Mouse (Mus musculus) small intestine, adult 2 months (tissue): ENCODE data around the gene Tuba1b. TPM values are rescaled to one million over a fixed set of nuclear protein-coding genes. Genes with fewer than 3 reads are reported as not detected.
"Not testable (repeated sequence)": the region's sequence is repeated elsewhere in the genome, so short reads cannot be mapped to it uniquely, and the experiment has no call there.

Experiments used
- H3K27ac ChIP-seq: fragments of 200-500 bp; 2 replicates; pipeline ENCODE4 v1.5.1; 2012; ENCODE audit warnings: low read depth, low read length, control low read depth, inconsistent platforms; ENCODE audit not compliant: insufficient read depth
- H3K27me3 ChIP-seq: fragments of 200-500 bp; 2 replicates; pipeline ENCODE4 v1.6.1; 2012; ENCODE audit warnings: mild to moderate bottlenecking, moderate library complexity, low read length, inconsistent platforms; ENCODE audit not compliant: control insufficient read depth, insufficient read depth
- H3K36me3 ChIP-seq: fragments of 200-500 bp; 2 replicates; pipeline ENCODE4 v1.6.1; 2012; ENCODE audit warnings: mild to moderate bottlenecking, low read length, control low read depth, inconsistent platforms; ENCODE audit not compliant: control insufficient read depth, insufficient read depth
- H3K4me1 ChIP-seq: fragments of 200-500 bp; 2 replicates; pipeline ENCODE4 v1.6.1; 2012; ENCODE audit warnings: low read length, inconsistent platforms, mixed read lengths; ENCODE audit not compliant: control insufficient read depth, insufficient read depth, insufficient read length
- H3K4me3 ChIP-seq: fragments of 200-500 bp; 2 replicates; pipeline ENCODE4 v1.5.1; 2012; ENCODE audit warnings: low read depth, mild to moderate bottlenecking, control low read depth, inconsistent platforms, low read length, moderate library complexity
- CTCF ChIP-seq: fragments of 200-500 bp; IDR thresholded peaks from 2 replicates; pipeline ENCODE4 v1.5.1; 2012; ENCODE audit warnings: low read depth, mild to moderate bottlenecking, control low read depth, inconsistent platforms, low read length, moderate library complexity, mixed read lengths; ENCODE audit not compliant: insufficient replicate concordance, insufficient read length; ENCODE audit errors: extremely low read depth
- POLR2A ChIP-seq: fragments of 200-500 bp; IDR thresholded peaks from 2 replicates; pipeline ENCODE4 v1.6.1; 2012; ENCODE audit warnings: low read depth, mild to moderate bottlenecking, control low read depth, inconsistent platforms, low read length, moderate library complexity
- WGBS: fragments of 180-500 bp; shearing (Covaris S2); methylation state at CpG from one replicate; pipeline ENCODE4 v1.1.7; 2018; 5-methylcytosine and 5-hydroxymethylcytosine counted together
- polyA plus RNA-seq: library from polyadenylated mRNA; depleted of rRNA; stranded (reverse); fragments of >200 nt; gene quantifications from 2 replicates; pipeline ENCODE4 v1.2.3, GENCODE M21; 2012

Tuba1b gene
- polyA plus RNA-seq, 1 experiment = 523 TPM

DNA sequence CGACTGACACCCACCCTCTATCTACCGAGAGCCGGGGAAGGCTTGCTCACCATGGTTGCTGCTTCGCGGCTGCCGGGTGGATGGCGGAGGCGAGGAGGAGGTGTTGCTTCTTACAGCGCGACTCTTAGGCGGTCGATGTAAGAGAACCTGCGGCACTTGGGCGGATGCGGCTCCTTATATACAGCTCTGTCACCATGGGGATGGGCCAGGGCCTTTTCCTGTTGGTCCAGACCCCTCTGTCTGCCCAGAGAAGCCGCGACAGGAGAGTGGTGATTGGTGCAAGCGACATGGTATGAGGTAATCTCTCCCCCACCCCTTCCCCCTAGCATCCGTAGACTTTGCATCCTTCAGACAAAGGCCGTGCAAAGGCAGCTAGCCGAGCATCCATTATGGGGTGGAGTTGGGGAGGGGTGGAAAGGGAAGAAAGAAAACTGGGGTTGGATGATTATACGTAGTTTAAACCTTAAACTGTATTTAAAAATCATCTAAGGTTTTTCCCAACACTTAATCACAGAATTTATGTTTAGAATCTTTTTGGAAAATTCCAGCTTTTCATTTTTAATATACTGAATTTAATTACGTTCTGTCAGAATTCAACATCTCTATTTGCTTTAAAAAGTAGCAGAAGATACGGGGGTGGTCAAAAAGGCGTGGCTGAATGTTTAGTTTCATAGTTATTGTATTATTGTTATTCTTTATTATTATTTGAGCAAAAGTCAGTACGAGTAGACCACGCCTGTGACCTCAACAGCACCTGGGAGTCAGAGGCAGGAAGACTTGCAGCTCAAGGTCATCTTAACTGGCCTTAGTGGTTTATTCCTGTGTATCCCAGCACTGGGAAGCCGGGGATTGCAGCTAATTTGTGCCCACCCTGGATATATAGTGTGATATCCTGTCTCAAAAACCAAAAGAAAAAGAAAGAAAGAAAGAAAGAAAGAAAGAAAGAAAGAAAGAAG is 19.3 kb upstream of the Tuba1b start, which contains the start of the genes Gm49450 and Tuba1a:
TSS of gene Gm49450 (minus strand) at position 151 of the 956 bp plus-strand sequence.
TSS of gene Tuba1a (minus strand) at position 303 of the 956 bp plus-strand sequence.
- no peak for TF ChIP-seq CTCF
- peak; percentile 80 for TF ChIP-seq POLR2A
- WGBS = 5% methylated on average over 28 of the region's 28 CpGs
- 0 out of 2 replicates have a peak, but pooled peaks cover 2% of the 10 kb centered on the region for H3K4me1 ChIP-seq
- H3K27me3 ChIP-seq = no peaks in the 10 kb centered on the region
- peak within 1 kb of the TSS; percentile 75 for H3K27ac ChIP-seq
- H3K4me3 ChIP-seq = peak within 1 kb of the TSS; percentile 66
- H3K36me3 ChIP-seq = no peaks in the 10 kb centered on the region

DNA sequence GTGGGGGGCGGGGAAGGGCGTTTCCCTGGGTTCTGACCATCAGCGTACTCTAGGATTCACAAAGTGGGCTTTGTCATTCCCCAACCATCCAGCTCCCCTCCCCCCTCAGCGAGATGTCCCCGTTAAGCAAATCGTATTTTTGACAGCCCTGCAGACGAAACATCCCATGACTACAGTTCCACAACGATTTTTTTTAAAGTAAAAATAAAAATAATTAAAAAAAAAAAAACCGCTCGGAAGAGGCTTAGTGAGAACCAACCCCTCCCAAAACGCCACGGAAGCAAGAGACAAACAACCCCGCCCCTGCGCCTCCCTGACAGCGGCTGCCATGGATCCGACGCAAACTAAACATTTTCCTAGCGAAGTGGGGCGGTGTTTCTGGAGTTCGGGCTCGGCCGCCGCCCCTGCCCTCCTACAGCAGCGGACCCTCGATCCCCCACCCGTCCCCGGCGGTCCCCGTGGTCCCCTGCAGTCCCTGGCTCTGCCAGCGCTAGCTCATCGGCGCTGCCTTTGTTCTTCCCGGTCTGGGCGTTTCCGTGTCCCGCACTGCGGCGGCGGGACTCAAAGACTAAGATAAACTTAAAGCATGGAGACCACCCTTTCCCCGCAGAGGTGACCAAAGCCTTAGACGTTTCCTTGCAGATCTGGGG is 18.5 kb upstream of the Tuba1b start:
- TF ChIP-seq CTCF (peak; percentile 50; the same call in 1 of the 2 replicates), POLR2A (peak; percentile 11; the same call in 1 of the 2 replicates)
- Histone ChIP-seq H3K27ac (peak overlapping the region; percentile 75), H3K36me3 (no peaks in the 10 kb centered on the region), H3K4me1 (0 out of 2 replicates have a peak, but pooled peaks cover 2% of the 10 kb centered on the region), H3K4me3 (peak overlapping the region; percentile 66), H3K27me3 (no peaks in the 10 kb centered on the region)
- under 1% methylated on average over 41 of the region's 41 CpGs for WGBS

- H3K27ac ChIP-seq = no peak overlapping the region
These were observed 17.7 kb upstream of the Tuba1b start for GRCm38 (mm10) chr15:98952063-98952455.

GRCm38 (mm10) chr15:98951122-98952062 is 17.0 kb upstream of the Tuba1b start:
- WGBS = 85% methylated on average over 11 of the region's 15 CpGs
- not testable (repeated sequence) for H3K27me3 ChIP-seq, H3K4me1 ChIP-seq, H3K36me3 ChIP-seq, H3K4me3 ChIP-seq, H3K27ac ChIP-seq

More at GRCm38 (mm10) chr15:98952063-98952455, 17.7 kb upstream of the Tuba1b start:
- TF ChIP-seq CTCF (no peak), POLR2A (no peak)
- Histone ChIP-seq H3K4me1 (0 out of 2 replicates have a peak, but pooled peaks cover 2% of the 10 kb centered on the region), H3K27me3 (no peaks in the 10 kb centered on the region), H3K36me3 (no peaks in the 10 kb centered on the region), H3K4me3 (peak overlapping the region; percentile 44; the same call in 1 of the 2 replicates)
- 32% methylated on average over 5 of the region's 5 CpGs for WGBS

DNA sequence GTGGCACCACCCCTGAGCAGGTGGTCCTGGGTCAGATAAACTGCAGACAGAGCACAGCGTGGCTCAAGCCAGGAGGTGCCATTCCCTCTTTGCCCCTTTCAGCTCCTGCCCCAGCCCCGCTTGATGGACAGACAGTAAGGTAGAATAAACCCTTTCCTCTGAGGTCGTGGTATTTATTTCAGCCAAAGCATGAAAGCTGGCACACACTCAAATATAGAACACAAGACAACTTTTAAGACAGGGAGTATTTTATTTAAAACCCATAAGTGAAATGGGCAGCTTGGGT is 15.2 kb upstream of the Tuba1b start:
- Histone ChIP-seq H3K27me3 (no peaks in the 10 kb centered on the region), H3K36me3 (no peaks in the 10 kb centered on the region), H3K27ac (no peak overlapping the region), H3K4me1 (0 out of 2 replicates have a peak, but pooled peaks cover 2% of the 10 kb centered on the region), H3K4me3 (no peak overlapping the region)
- 72% methylated on average over 3 of the region's 3 CpGs for WGBS
- TF ChIP-seq CTCF (no peak), POLR2A (no peak)

DNA sequence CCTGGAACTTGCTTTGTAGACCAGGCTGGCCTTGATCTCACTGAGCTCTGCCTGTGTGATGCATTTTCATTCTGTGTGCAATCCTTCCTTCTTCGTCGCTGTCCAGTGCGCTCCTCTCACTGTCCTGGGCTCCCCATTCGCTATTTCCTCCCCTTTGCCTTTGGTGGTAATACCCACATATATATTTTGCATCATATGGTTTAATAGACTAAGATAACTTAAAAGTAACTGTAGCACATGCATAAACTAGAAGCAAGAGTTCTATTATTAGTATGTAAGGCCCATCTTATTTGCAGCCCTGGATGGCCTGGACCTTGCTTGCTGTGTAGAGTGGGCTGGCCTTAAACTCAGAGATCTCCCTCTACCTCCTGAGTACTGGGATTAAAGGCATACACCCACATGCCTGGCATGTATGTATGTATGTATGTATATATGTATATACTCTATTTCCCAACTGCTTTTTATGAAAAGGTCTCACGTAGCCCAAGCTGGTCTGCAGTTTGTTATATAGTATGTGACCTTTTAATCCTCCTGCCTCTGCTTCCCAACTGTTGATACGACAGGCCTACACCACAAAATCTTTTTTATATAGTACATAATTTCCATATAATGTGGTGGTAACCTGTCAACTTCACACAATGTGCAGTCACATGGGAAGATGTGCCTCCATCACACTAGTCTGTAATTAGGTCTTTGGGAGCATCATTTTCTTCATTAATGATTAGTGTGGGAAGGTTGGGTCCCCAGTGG is 14.7 kb upstream of the Tuba1b start:
- 86% methylated on average over 6 of the region's 6 CpGs for WGBS
- Histone ChIP-seq H3K4me3 (no peak overlapping the region), H3K27me3 (no peaks in the 10 kb centered on the region), H3K4me1 (0 out of 2 replicates have a peak, but pooled peaks cover 2% of the 10 kb centered on the region), H3K36me3 (no peaks in the 10 kb centered on the region), H3K27ac (no peak overlapping the region)
- TF ChIP-seq POLR2A = no peak
- no peak for TF ChIP-seq CTCF
